Mouse (Mus musculus) kidney, adult 11 months (tissue): ENCODE data around the gene Klre1.

Source experiments
- DNase-seq: peaks from one replicate; pipeline ENCODE4 v3.0.0; 2022

Klre1 gene

GRCm38 (mm10) chr6:129577605-129578004 lies at the start of gene Klre1:
Gene Klre1 (plus strand): TSS chr6:129577905.
- DNase-seq: no peak

GRCm38 (mm10) chr6:129529605-129530004 lies 48.1 kb upstream of the Klre1 start:
- DNase-seq: no peak

- peak; percentile 82 for DNase-seq
Observed at GRCm38 (mm10) chr6:129530261-129530660, 47.4 kb upstream of the Klre1 start.

- DNase-seq: peak; percentile 96
Observed at GRCm38 (mm10) chr6:129532556-129532941, 45.2 kb upstream of the Klre1 start.

- peak; percentile 92 for DNase-seq
Observed at GRCm38 (mm10) chr6:129532942-129533860, 44.5 kb upstream of the Klre1 start, which contains the start of gene Gabarapl1. Gene Gabarapl1 (plus strand): TSS chr6:129533160.

GRCm38 (mm10) chr6:129534057-129534456 lies 43.6 kb upstream of the Klre1 start:
- no peak for DNase-seq

- peak; percentile 78 for DNase-seq
Observed at GRCm38 (mm10) chr6:129534627-129535190, 43.0 kb upstream of the Klre1 start.

GRCm38 (mm10) chr6:129535723-129536122 lies 42.0 kb upstream of the Klre1 start:
- peak; percentile 7 for DNase-seq

GRCm38 (mm10) chr6:129538555-129538954 lies 39.1 kb upstream of the Klre1 start:
- no peak for DNase-seq

GRCm38 (mm10) chr6:129541931-129542330 lies 35.8 kb upstream of the Klre1 start:
- DNase-seq: peak; percentile 21

GRCm38 (mm10) chr6:129542540-129542939 lies 35.2 kb upstream of the Klre1 start:
- DNase-seq: peak; percentile 63

- peak; percentile 67 for DNase-seq
Observed at GRCm38 (mm10) chr6:129543709-129544606, 33.7 kb upstream of the Klre1 start.

GRCm38 (mm10) chr6:129547277-129547676 lies 30.4 kb upstream of the Klre1 start:
- DNase-seq: no peak

- no peak for DNase-seq
Observed at GRCm38 (mm10) chr6:129548009-129548408, 29.7 kb upstream of the Klre1 start.

- DNase-seq: no peak
Observed at GRCm38 (mm10) chr6:129557298-129558023, 20.2 kb upstream of the Klre1 start.

GRCm38 (mm10) chr6:129558946-129559640 lies 18.6 kb upstream of the Klre1 start:
- peak; percentile 41 for DNase-seq

GRCm38 (mm10) chr6:129559641-129560027 lies 18.1 kb upstream of the Klre1 start:
- DNase-seq: no peak

GRCm38 (mm10) chr6:129565257-129565656 lies 12.4 kb upstream of the Klre1 start:
- no peak for DNase-seq

GRCm38 (mm10) chr6:129575315-129575714 lies 2.4 kb upstream of the Klre1 start:
- no peak for DNase-seq

GRCm38 (mm10) chr6:129581274-129581673 lies 3.6 kb downstream of the Klre1 start:
- DNase-seq: no peak

GRCm38 (mm10) chr6:129581896-129582295 lies 4.2 kb downstream of the Klre1 start:
- no peak for DNase-seq

- DNase-seq: no peak
Observed at GRCm38 (mm10) chr6:129583014-129583413, 5.3 kb downstream of the Klre1 start.
